Mouse (Mus musculus) limb, embryonic 11.5 days (tissue): Measurements from ENCODE around the gene Ctsj. TPM values are rescaled to one million over a fixed set of nuclear protein-coding genes. Genes with fewer than 3 reads are reported as not detected.
"Not testable (repeated sequence)": the region's sequence is repeated elsewhere in the genome, so short reads cannot be mapped to it uniquely, and the experiment has no call there.

ENCODE experiments used
- ATAC-seq: fragments of 200-750 bp; cut with Nextera tagmentation; 2 replicates; pipeline ENCODE4 v1.8.0; 2017; ENCODE audit warnings: low read depth; ENCODE audit not compliant: insufficient number of reproducible peaks, low FRiP score, low TSS enrichment
- DNase-seq: peaks from one replicate; pipeline ENCODE4 v3.0.0-alpha.2; 2015; ENCODE audit warnings: low spot score
- H3K27ac ChIP-seq: fragments of 300-500 bp; sonication (generic); replicated peaks from 2 replicates; pipeline ENCODE4 v1.5.1; 2014; ENCODE audit warnings: low read depth, mild to moderate bottlenecking, low read length
- H3K27me3 ChIP-seq: fragments of 300-500 bp; sonication (generic); 2 replicates; pipeline ENCODE4 v1.6.1; 2014; ENCODE audit warnings: mild to moderate bottlenecking, low read length, mixed read lengths; ENCODE audit not compliant: control insufficient read depth, insufficient read depth
- H3K36me3 ChIP-seq: fragments of 300-500 bp; sonication (generic); 2 replicates; pipeline ENCODE4 v1.6.1; 2014; ENCODE audit warnings: mild to moderate bottlenecking, low read length, moderate library complexity, mixed read lengths; ENCODE audit not compliant: control insufficient read depth, insufficient read depth
- H3K4me1 ChIP-seq: fragments of 300-500 bp; sonication (generic); 2 replicates; pipeline ENCODE4 v1.6.1; 2014; ENCODE audit warnings: low read length, mixed read lengths; ENCODE audit not compliant: control insufficient read depth, insufficient read depth
- H3K4me2 ChIP-seq: fragments of 300-500 bp; sonication (generic); 2 replicates; pipeline ENCODE4 v1.6.1; 2014; ENCODE audit warnings: low read depth, mild to moderate bottlenecking, moderate library complexity; ENCODE audit not compliant: severe bottlenecking
- H3K4me3 ChIP-seq: fragments of 300-500 bp; sonication (generic); 2 replicates; pipeline ENCODE4 v1.5.1; 2014; ENCODE audit warnings: low read depth, low read length
- H3K9ac ChIP-seq: fragments of 300-500 bp; sonication (generic); 2 replicates; pipeline ENCODE4 v1.6.1; 2014; ENCODE audit warnings: mild to moderate bottlenecking, low read length
- H3K9me3 ChIP-seq: fragments of 300-500 bp; sonication (generic); 2 replicates; pipeline ENCODE4 v1.6.1; 2016; ENCODE audit warnings: low read length; ENCODE audit not compliant: control insufficient read depth
- WGBS: fragments of 180-500 bp; shearing (Covaris S2); extraction: QIAGEN DNeasy Blood & Tissue Kit; methylation state at CpG from one replicate; pipeline ENCODE4 v1.1.7; 2014; 5-methylcytosine and 5-hydroxymethylcytosine counted together
- polyA plus RNA-seq: library from polyadenylated mRNA; unstranded; fragments of >200 nt; fragmentation: Nextera tagmentation; extraction: Ambion mirVana; gene quantifications from 2 replicates; pipeline ENCODE4 v1.2.1, GENCODE M21; 2014

The Ctsj gene
- polyA plus RNA-seq, result not detected in 2 replicates

DNA sequence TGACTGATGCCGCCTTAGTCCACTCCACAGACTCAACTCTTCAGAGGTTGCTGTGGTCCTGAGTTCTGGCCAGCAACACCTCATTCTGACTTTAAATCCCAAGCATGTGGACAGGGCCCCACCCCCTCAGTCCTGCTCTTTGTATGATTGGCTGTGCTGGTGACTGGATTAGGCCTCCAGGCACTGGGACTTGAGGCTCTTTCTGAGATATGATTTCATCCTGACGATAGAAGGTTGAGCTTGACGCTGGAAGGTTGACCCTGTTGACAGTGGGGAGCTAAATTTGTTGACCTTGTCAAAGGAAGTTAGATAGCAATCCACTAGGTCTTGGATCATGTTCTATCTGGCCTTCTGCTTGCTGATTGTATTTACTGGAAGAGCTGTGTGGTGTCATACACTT is at the start of gene Ctsj:
Gene Ctsj, minus strand, starts transcription at position 101 of the 400 bp plus-strand sequence.
- Histone ChIP-seq H3K27me3 (no peaks in the 10 kb centered on the region), H3K4me3 (no peak within 1 kb of the TSS), H3K4me1 (no peaks in the 10 kb centered on the region), H3K27ac (no peak within 1 kb of the TSS), H3K4me2 (no peak within 1 kb of the TSS), H3K36me3 (no peaks in the 10 kb centered on the region), H3K9ac (no peak within 1 kb of the TSS), H3K9me3 (no peaks in the 10 kb centered on the region; the same call in 1 of the 2 replicates)
- WGBS, result 79% methylated on average over 3 of the region's 3 CpGs
- no peak for DNase-seq
- ATAC-seq, result no peak

DNA sequence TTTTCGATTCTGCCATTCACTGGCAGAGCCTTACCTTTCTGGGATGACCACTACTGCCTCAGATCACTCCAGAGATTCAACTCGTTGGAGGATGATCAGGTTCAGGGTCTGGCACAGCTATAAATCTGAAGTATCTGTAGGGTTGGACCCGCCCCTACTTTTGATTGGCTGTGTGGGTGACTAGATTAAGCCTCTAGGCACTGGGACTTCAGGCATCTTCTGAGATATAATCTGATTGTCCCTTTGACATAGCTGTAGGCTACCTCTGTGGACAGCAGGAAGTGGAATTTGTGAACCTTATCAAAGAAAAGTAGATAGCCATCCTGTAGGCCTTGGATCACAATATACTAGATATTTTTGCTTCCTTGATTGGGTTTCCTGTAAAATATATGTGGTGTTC is 34.8 kb upstream of the Ctsj start, which contains the start of gene Ctsq:
Gene Ctsq, minus strand, starts transcription at position 101 of the 400 bp plus-strand sequence.
- H3K4me1 ChIP-seq, result no peaks in the 10 kb centered on the region
- H3K27ac ChIP-seq, result no peak within 1 kb of the TSS
- ATAC-seq, result no peak
- 51% methylated on average over 3 of the region's 3 CpGs for WGBS
- no peaks in the 10 kb centered on the region for H3K27me3 ChIP-seq
- no peaks in the 10 kb centered on the region for H3K36me3 ChIP-seq
- no peak within 1 kb of the TSS for H3K9ac ChIP-seq
- H3K4me2 ChIP-seq, result no peak within 1 kb of the TSS
- peaks cover 5% of the 10 kb centered on the region; the same call in 1 of the 2 replicates for H3K9me3 ChIP-seq
- no peak within 1 kb of the TSS for H3K4me3 ChIP-seq
- DNase-seq, result no peak

DNA sequence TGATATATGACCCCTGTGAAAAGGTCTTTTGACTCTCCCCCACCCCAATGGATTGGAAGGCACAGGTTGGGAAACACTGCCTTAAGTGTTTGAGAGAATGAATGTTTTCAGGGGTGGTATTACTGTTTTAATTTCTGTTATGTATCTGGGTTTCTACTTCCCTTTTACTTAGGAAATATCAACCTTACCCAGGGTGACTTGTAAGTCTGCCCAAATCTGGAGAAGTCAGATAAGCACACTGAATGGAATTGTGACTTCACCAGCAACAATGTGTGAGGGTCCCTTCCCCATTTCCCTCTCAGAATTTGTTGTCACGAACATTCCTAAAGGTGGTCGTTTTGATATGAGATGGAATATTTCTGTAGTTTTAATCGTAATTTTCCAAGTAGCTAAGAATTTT is 17.0 kb upstream of the Ctsj start:
- no peak overlapping the region for H3K9ac ChIP-seq

DNA sequence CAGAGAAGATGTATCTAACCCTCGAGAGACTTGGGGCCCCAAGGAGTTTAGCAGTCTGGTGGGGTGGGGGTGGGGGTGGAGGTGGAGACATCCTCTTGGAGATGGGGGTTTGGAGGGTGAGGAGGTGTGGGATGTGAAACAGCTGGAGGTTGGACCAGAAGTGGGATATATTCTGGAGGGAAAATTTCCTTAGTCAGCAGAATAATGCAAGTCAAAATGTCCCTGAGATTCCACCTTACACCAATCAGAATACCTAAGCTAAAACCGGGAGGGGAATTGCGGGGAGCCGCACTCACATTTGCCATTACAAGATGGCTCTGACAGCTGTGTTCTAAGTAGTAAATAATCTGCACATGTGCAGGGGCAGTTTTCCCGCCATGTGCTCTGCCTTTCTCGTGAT is 16.1 kb upstream of the Ctsj start:
- Histone ChIP-seq H3K27ac (no peak overlapping the region), H3K9ac (no peak overlapping the region), H3K4me3 (no peak overlapping the region), H3K9me3 (no peaks in the 10 kb centered on the region; the same call in 1 of the 2 replicates), H3K36me3 (no peaks in the 10 kb centered on the region), H3K4me1 (no peaks in the 10 kb centered on the region), H3K4me2 (no peak overlapping the region), H3K27me3 (no peaks in the 10 kb centered on the region)
- 77% methylated on average over 6 of the region's 6 CpGs for whole genome bisulfite sequencing
- ATAC-seq, result no peak
- no peak for DNase-seq

More for the DNA sequence above, 17.0 kb upstream of the Ctsj start:
- Histone ChIP-seq H3K27ac (no peak overlapping the region), H3K9me3 (no peaks in the 10 kb centered on the region; the same call in 1 of the 2 replicates), H3K4me3 (no peak overlapping the region), H3K4me2 (no peak overlapping the region), H3K36me3 (no peaks in the 10 kb centered on the region), H3K27me3 (no peaks in the 10 kb centered on the region), H3K4me1 (no peaks in the 10 kb centered on the region)
- DNase-seq, result no peak
- 89% methylated on average over 3 of the region's 3 CpGs for WGBS
- no peak for ATAC-seq

DNA sequence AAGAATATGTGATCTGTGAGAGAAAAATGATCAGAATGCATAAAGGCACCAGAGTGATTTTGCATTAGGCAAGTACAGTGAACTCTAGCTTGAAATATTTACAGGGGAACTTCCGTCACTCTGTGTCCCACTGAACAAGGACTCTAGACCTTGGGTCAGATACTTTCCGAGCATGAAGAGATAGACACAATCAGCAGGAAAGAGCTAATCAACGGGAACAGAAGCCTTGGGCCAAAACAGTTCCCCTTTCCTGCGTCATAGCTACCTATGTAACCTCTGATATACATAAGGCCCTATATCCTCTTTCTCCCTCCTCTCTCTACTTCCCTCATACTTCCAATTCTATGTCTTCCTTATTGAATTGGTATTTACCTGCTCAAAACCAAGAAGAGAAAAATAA is 4.4 kb upstream of the Ctsj start:
- H3K9ac ChIP-seq, result no peak overlapping the region
- H3K27me3 ChIP-seq, result no peaks in the 10 kb centered on the region
- no peaks in the 10 kb centered on the region for H3K36me3 ChIP-seq
- H3K4me2 ChIP-seq, result no peak overlapping the region
- no peaks in the 10 kb centered on the region for H3K4me1 ChIP-seq
- no peak overlapping the region for H3K27ac ChIP-seq
- no peaks in the 10 kb centered on the region for H3K9me3 ChIP-seq
- ATAC-seq, result no peak
- no peak overlapping the region for H3K4me3 ChIP-seq
- 88% methylated on average over 4 of the region's 4 CpGs for WGBS
- DNase-seq, result no peak

DNA sequence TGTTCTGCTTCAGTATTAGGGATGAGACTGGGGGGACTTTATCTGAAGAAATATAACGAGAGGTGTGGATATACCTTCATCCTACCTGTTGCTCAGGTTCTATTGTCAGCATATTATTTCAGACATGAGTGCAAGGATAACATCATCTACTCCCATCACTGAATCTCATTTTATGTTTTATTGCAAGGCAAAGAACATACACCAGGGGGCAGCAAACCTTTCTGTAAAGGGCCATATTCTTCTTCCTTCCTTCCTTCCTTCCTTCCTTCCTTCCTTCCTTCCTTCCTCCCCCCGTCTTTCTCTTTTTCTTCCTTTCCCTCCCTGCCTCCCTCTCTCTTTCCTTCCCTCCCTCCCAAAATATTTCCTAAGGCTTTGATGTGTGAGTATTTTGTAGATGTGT is 8.2 kb downstream of the Ctsj start:
- no peak overlapping the region for H3K4me2 ChIP-seq
- H3K9me3 ChIP-seq, result no peaks in the 10 kb centered on the region; the same call in 1 of the 2 replicates
- 66% methylated on average over 2 of the region's 2 CpGs for WGBS
- H3K4me1 ChIP-seq, result no peaks in the 10 kb centered on the region
- ATAC-seq, result no peak
- H3K36me3 ChIP-seq, result no peaks in the 10 kb centered on the region
- H3K9ac ChIP-seq, result no peak overlapping the region
- no peak overlapping the region for H3K4me3 ChIP-seq
- DNase-seq, result no peak
- no peaks in the 10 kb centered on the region for H3K27me3 ChIP-seq
- H3K27ac ChIP-seq, result no peak overlapping the region

DNA sequence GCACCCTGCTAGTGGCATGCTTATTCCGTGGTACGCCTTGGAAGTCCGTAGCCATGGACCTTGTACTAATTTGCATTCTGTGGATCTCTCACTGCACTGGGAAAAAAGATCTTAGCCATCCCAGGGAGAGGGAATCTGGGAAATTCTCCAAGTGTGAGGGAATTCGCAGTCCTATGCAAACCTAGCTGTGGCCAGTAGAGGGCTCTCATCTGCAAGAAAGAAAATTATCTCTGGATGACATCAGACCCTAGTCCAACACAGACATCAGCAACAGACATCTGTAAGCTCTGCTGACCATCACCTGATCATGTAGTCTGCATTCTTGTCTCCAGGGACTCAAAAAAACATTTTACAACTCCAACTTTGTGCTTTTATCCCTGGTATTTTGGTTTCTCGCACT is 18.8 kb downstream of the Ctsj start:
- H3K36me3 ChIP-seq, H3K9me3 ChIP-seq, H3K9ac ChIP-seq, H3K27ac ChIP-seq, H3K4me2 ChIP-seq, H3K4me3 ChIP-seq, DNase-seq, H3K4me1 ChIP-seq, H3K27me3 ChIP-seq, ATAC-seq: not testable (repeated sequence)
- WGBS, result 76% methylated on average over 5 of the region's 5 CpGs

DNA sequence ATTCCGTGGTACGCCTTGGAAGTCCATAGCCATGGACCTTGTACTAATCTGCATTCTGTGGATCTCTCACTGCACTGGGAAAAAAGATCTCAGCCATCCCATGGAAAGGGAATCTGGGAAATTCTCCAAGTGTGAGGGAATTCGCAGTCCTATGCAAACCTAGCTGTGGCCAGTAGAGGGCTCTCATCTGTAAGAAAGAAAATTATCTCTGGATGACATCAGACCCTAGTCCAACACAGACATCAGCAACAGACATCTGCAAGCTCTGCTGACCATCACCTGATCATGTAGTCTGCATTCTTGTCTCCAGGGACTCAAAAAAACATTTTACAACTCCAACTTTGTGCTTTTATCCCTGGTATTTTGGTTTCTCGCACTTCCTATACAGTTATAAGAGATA is 33.4 kb downstream of the Ctsj start:
- ATAC-seq, H3K4me2 ChIP-seq, H3K27ac ChIP-seq, DNase-seq, H3K9me3 ChIP-seq, H3K4me1 ChIP-seq, H3K4me3 ChIP-seq, H3K9ac ChIP-seq, H3K27me3 ChIP-seq, H3K36me3 ChIP-seq: not testable (repeated sequence)
- WGBS, result 61% methylated on average over 4 of the region's 4 CpGs

DNA sequence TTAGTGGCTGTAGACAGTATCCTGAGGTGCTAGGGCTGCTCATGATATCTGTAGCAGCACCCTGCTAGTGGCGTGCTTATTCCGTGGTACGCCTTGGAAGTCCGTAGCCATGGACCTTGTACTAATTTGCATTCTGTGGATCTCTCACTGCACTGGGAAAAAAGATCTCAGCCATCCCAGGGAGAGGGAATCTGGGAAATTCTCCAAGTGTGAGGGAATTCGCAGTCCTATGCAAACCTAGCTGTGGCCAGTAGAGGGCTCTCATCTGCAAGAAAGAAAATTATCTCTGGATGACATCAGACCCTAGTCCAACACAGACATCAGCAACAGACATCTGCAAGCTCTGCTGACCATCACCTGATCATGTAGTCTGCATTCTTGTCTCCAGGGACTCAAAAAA is 41.8 kb downstream of the Ctsj start:
- not testable (repeated sequence) for H3K27me3 ChIP-seq, H3K4me1 ChIP-seq, ATAC-seq, H3K4me2 ChIP-seq, H3K9ac ChIP-seq, H3K9me3 ChIP-seq, H3K27ac ChIP-seq, H3K4me3 ChIP-seq, DNase-seq, H3K36me3 ChIP-seq
- 31% methylated on average over 4 of the region's 5 CpGs for WGBS
